Mouse (Mus musculus) liver, embryonic 16.5 days (tissue): ENCODE measurements around the gene Gpank1. TPM values are rescaled to one million over a fixed set of nuclear protein-coding genes. Genes with fewer than 3 reads are reported as not detected.

Experiments used
- ATAC-seq: fragments of 200-750 bp; cut with Nextera tagmentation; 2 replicates; pipeline ENCODE4 v1.8.0; 2017; ENCODE audit warnings: low read depth, mild to moderate bottlenecking, moderate number of reproducible peaks, moderate library complexity
- H3K27ac ChIP-seq: fragments of 300-500 bp; sonication (generic); 2 replicates; pipeline ENCODE4 v1.5.1; 2014; ENCODE audit warnings: mild to moderate bottlenecking, low read length
- H3K27me3 ChIP-seq: fragments of 300-500 bp; sonication (generic); 2 replicates; pipeline ENCODE4 v1.6.1; 2014; ENCODE audit warnings: low read depth, low read length, mixed read lengths; ENCODE audit not compliant: control insufficient read depth, insufficient read depth
- H3K36me3 ChIP-seq: fragments of 300-500 bp; sonication (generic); 2 replicates; pipeline ENCODE4 v1.6.1; 2014; ENCODE audit warnings: mild to moderate bottlenecking; ENCODE audit not compliant: control insufficient read depth, insufficient read depth
- H3K4me1 ChIP-seq: fragments of 300-500 bp; sonication (generic); 2 replicates; pipeline ENCODE4 v1.6.1; 2014; ENCODE audit warnings: low read depth, low read length, mixed read lengths; ENCODE audit not compliant: control insufficient read depth
- H3K4me2 ChIP-seq: fragments of 300-500 bp; sonication (generic); 2 replicates; pipeline ENCODE4 v1.6.1; 2014; ENCODE audit warnings: low read depth, low read length, mixed read lengths
- H3K4me3 ChIP-seq: fragments of 300-500 bp; sonication (generic); 2 replicates; pipeline ENCODE4 v1.5.1; 2014; ENCODE audit warnings: low read depth, mild to moderate bottlenecking, low read length
- H3K9ac ChIP-seq: fragments of 300-500 bp; sonication (generic); 2 replicates; pipeline ENCODE4 v1.6.1; 2014; ENCODE audit warnings: low read depth, low read length
- H3K9me3 ChIP-seq: fragments of 300-500 bp; sonication (generic); replicated peaks from 2 replicates; pipeline ENCODE4 v1.6.1; 2016; ENCODE audit warnings: low read length; ENCODE audit not compliant: control insufficient read depth
- WGBS: fragments of 180-500 bp; shearing (Covaris S2); extraction: QIAGEN DNeasy Blood & Tissue Kit; methylation state at CpG from one replicate; pipeline ENCODE4 v1.1.7; 2014; ENCODE audit not compliant: insufficient replicate concordance; 5-methylcytosine and 5-hydroxymethylcytosine counted together
- polyA plus RNA-seq: library from polyadenylated mRNA; unstranded; fragments of >200 nt; fragmentation: Nextera tagmentation; extraction: Ambion mirVana; gene quantifications from 2 replicates; pipeline ENCODE4 v1.2.1, GENCODE M21; 2015

The Gpank1 gene
- polyA plus RNA-seq, 1 experiment from 2014 or later: 12.9 TPM

GRCm38 (mm10) chr17:35158850-35159593, 37.8 kb downstream of the Gpank1 start:
- Histone ChIP-seq H3K36me3 (peaks cover 81% of the 10 kb centered on the region), H3K27ac (no peak overlapping the region), H3K4me1 (peaks cover 17% of the 10 kb centered on the region), H3K9me3 (no peaks in the 10 kb centered on the region), H3K9ac (no peak overlapping the region), H3K4me2 (no peak overlapping the region), H3K27me3 (no peaks in the 10 kb centered on the region), H3K4me3 (no peak overlapping the region)
- WGBS: 87% methylated on average over 16 of the region's 16 CpGs
- ATAC-seq: no peak

DNA sequence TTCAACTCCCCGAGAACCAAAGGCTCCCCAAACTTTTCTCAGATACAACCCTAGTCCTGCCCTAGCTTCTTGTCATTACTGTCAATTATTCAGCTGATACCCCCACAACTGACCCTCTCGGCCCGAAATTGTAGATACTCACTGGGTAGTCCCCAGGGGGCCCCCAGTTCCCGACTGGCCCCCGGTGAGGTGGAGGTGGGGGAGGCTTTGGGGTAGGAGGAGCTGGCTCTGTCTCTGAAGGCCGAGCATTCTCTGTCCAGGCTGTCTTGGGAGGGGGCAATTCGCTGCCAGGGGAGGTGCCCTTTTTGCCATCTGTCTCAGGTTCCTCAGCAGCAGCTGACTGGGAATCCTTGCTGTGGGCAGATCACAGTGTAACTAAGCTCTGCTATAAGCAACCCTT, 38.4 kb downstream of the Gpank1 start:
- H3K36me3 ChIP-seq: peaks cover 74% of the 10 kb centered on the region
- H3K4me2 ChIP-seq: no peak overlapping the region
- no peak overlapping the region for H3K4me3 ChIP-seq
- H3K27me3 ChIP-seq: no peaks in the 10 kb centered on the region
- WGBS: 83% methylated on average over 7 of the region's 7 CpGs
- H3K4me1 ChIP-seq: peaks cover 17% of the 10 kb centered on the region
- H3K9ac ChIP-seq: no peak overlapping the region
- no peaks in the 10 kb centered on the region for H3K9me3 ChIP-seq
- ATAC-seq: no peak
- H3K27ac ChIP-seq: no peak overlapping the region

DNA sequence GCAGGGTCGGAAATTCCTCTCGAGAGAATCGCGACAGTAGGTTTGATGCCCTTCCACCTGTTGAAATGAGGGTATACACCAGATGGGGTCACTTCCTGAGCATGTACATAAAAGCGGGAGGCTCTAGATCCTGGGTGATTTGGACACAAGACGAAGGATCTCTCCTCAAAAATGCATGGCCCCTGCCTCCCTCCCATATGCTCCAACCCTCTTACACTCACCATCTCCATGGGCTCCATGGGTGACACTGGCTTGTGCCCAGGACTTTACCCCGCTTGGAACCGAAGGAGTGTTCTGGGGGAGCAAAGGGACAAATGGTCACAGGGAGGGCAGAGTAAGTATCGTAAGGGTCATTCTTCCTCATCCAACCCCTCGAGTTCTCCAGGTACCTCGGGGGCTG, 40.2 kb downstream of the Gpank1 start:
- Histone ChIP-seq H3K4me3 (no peak overlapping the region), H3K4me2 (no peak overlapping the region), H3K36me3 (peaks cover 57% of the 10 kb centered on the region), H3K27ac (no peak overlapping the region), H3K4me1 (peaks cover 23% of the 10 kb centered on the region), H3K9ac (no peak overlapping the region), H3K9me3 (no peaks in the 10 kb centered on the region), H3K27me3 (no peaks in the 10 kb centered on the region)
- 79% methylated on average over 11 of the region's 11 CpGs for WGBS
- ATAC-seq: no peak

GRCm38 (mm10) chr17:35162121-35162520, 40.9 kb downstream of the Gpank1 start:
- Histone ChIP-seq H3K4me1 (peaks cover 25% of the 10 kb centered on the region), H3K9ac (no peak overlapping the region; the same call in 1 of the 2 replicates), H3K36me3 (peaks cover 50% of the 10 kb centered on the region), H3K9me3 (no peaks in the 10 kb centered on the region), H3K27ac (no peak overlapping the region), H3K27me3 (no peaks in the 10 kb centered on the region), H3K4me3 (no peak overlapping the region), H3K4me2 (no peak overlapping the region)
- no peak for ATAC-seq
- 78% methylated on average over 14 of the region's 14 CpGs for WGBS

DNA sequence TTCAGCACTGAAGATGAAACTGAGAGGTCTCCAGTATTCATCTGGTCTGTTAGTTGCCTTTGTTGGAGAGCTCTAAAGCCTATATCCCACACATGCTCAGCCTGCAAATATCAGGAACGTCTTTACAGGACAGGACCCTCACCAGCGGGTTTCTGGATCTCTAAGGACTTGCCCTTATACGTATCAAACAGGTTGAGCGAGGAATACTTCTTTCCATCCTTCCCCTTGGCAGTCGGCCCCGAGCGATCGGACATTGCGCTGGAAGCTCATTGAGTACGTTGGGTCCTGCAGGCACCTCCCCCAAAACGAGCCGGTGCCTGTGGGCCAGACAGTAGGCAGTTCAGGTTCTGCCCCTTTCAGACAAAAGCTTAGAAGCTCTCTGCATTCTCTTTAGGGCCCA, 41.5 kb downstream of the Gpank1 start:
- no peak for ATAC-seq
- Histone ChIP-seq H3K4me2 (peak overlapping the region; percentile 90), H3K36me3 (peaks cover 43% of the 10 kb centered on the region), H3K9ac (peak overlapping the region; percentile 92), H3K27ac (no peak overlapping the region), H3K9me3 (no peaks in the 10 kb centered on the region), H3K4me3 (peak overlapping the region; percentile 81), H3K4me1 (peaks cover 25% of the 10 kb centered on the region), H3K27me3 (no peaks in the 10 kb centered on the region)
- 59% methylated on average over 12 of the region's 12 CpGs for WGBS

DNA sequence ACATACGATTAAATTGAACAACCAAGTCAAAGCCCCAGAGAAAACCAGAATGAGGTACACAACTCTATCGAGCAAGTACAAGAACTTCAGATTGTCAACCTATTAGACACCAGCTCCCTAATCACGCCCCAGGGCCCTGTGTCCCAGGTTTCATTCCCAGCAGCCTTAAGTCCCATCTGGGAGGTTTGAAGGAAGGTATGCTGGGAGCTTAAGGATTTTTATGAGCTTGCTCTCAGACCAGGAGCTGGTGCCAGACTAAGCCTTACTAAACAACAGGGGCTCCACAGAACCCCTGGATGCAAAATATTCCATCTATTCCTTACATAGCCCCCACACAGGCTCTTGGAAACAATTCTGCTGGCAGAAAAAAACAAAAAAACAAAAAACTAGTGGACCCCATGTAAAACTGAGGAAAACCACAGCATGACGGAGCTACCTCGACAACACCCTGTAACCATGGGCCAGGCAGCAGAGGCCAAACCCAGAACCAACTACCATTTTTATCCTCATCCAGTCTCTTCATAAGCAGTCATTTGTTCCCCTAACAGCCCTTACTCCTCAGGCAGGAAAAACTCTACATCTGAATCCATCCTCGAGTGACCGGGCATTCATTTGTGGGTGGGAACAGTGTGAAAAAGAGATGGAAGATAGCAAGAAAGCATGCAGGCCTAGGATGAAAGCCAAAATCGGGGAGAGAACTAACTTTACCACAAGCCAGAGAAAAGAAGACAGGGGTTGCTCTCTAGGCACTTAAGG, 42.2 kb downstream of the Gpank1 start:
- no peaks in the 10 kb centered on the region for H3K9me3 ChIP-seq
- H3K27me3 ChIP-seq: no peaks in the 10 kb centered on the region
- peak overlapping the region; percentile 98 for H3K27ac ChIP-seq
- H3K4me3 ChIP-seq: peak overlapping the region; percentile 81
- no peak for ATAC-seq
- H3K36me3 ChIP-seq: peaks cover 36% of the 10 kb centered on the region
- peaks cover 25% of the 10 kb centered on the region for H3K4me1 ChIP-seq
- 7% methylated on average over 8 of the region's 8 CpGs for WGBS
- H3K4me2 ChIP-seq: peak overlapping the region; percentile 90
- peak overlapping the region; percentile 92 for H3K9ac ChIP-seq

DNA sequence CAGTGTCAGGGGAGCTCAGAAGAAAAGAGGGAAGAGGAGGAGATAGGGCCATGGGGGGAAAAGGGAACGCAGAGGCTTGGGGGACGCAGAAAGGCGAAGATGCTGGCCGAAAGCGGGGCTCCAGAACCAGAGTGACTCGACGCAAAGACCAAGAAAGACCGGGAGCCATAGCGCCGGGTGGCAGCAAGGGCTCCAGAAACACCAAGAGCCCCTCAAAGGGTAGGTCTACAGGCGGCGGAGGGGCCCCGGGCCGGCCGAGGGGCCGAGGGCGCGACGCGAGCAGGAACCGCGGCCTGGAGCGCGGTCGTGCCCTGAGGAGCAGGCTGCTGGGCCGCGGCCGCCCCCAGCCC, 42.9 kb downstream of the Gpank1 start:
- H3K36me3 ChIP-seq: peaks cover 30% of the 10 kb centered on the region
- peak overlapping the region; percentile 81 for H3K4me3 ChIP-seq
- H3K27me3 ChIP-seq: no peaks in the 10 kb centered on the region
- WGBS: under 1% methylated on average over 28 of the region's 28 CpGs
- peaks cover 25% of the 10 kb centered on the region for H3K4me1 ChIP-seq
- H3K27ac ChIP-seq: peak overlapping the region; percentile 98
- H3K9ac ChIP-seq: peak overlapping the region; percentile 92
- no peak for ATAC-seq
- no peaks in the 10 kb centered on the region for H3K9me3 ChIP-seq
- H3K4me2 ChIP-seq: peak overlapping the region; percentile 90

- H3K4me1 ChIP-seq: peaks cover 25% of the 10 kb centered on the region
- WGBS: under 1% methylated on average over 62 of the region's 89 CpGs
These were observed 43.6 kb downstream of the Gpank1 start, which contains the start of gene Prrc2a for GRCm38 (mm10) chr17:35164568-35165450. Prrc2a (minus strand) TSS chr17:35164897.

More at GRCm38 (mm10) chr17:35164568-35165450, 43.6 kb downstream of the Gpank1 start, which contains the start of gene Prrc2a:
- peaks cover 24% of the 10 kb centered on the region for H3K36me3 ChIP-seq
- ATAC-seq: peak; percentile 95
- H3K27me3 ChIP-seq: no peaks in the 10 kb centered on the region
- peak within 1 kb of the TSS; percentile 81 for H3K4me3 ChIP-seq
- peak within 1 kb of the TSS; percentile 90 for H3K4me2 ChIP-seq
- H3K9ac ChIP-seq: peak within 1 kb of the TSS; percentile 92
- H3K27ac ChIP-seq: peak within 1 kb of the TSS; percentile 98
- no peaks in the 10 kb centered on the region for H3K9me3 ChIP-seq
